Mouse (Mus musculus): ENCODE measurements around the gene Ybx3.

- TF ChIP-seq CTCF (IDR thresholded peaks at IDR 0.05; ENCODE audit: extremely low read depth, insufficient read length, insufficient replicate concordance, low read depth, low read length): no peak
- no peak for TF ChIP-seq POLR2A (IDR thresholded peaks at IDR 0.05; ENCODE audit: low read depth, low read length)
Observed at GRCm38 (mm10) chr6:131316155-131317101, 71.8 kb downstream of the Ybx3 start.

All from small intestine, adult 2 months (tissue).